Mouse (Mus musculus): ENCODE results near the gene Ptprz1. TPM values are rescaled to one million over a fixed set of nuclear protein-coding genes. Genes with fewer than 3 reads are reported as not detected.
"Not testable (repeated sequence)": the region's sequence is repeated elsewhere in the genome, so short reads cannot be mapped to it uniquely, and the experiment has no call there.

Gene Ptprz1
- total RNA-seq, 2 experiments from 2014 or later = not detected

DNA sequence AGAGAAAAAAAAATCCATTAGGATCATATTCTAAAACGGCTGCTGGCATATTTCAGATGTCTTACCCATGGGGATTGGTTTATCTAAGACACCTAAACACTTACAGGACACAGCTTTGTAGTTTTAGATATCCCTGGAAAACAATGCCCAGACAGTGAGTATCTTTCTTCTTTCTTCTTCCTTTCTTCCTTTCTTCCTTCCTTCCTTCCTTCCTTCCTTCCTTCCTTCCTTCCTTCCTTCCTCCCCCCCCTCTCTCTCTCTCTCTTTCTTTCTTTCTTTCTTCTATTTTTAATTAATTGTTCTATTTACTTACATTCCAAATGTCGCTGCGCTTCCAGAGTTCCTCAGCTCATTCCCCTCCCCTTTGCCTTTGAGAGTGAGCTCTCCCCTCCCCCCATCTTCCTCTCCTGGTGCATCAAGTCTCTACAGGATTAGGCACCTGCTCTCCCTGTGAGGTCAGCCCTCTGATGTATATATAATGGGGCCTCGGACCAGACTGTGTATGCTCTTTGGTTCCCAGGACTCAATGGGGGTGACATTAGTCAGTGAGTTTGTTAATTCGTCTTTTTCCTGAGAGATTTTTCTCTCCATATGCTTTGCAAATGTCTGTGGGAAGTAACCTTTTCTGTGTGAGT lies 109.3 kb downstream of the Ptprz1 start:
- no peak for ATAC-seq (ENCODE audit: poor library complexity, severe bottlenecking)

GRCm38 (mm10) chr6:23003152-23003551 lies 127.8 kb downstream of the Ptprz1 start:
- ATAC-seq (ENCODE audit: poor library complexity, severe bottlenecking) = no peak

DNA sequence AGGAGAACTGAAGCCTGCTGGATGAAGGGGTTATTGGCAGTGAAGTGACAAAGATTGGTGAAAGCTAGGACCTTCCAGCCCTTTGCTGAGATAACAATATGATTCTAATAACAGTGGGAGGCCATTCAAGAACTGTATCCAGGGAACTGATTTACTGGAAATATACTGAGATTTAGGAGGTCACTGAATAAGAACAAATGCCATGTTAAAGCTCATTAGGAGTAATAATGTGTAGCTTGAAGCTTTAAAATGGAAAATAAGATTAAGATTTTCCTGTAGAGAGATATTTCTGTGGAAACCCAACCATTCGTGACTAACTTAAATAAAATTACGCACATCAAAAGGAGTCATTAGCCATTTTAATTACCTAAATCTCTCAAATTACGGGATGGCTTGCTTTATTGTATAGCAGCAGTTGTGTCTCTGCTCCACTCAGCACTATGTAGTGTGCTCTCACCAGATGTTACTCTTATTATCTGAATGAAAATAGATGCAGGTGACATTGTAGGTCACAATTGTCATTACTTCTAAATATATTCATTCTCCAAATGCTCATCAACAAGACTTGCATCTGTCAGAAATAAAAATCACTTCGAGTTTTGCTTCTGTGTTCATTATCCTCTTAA lies 139.8 kb downstream of the Ptprz1 start:
- ATAC-seq (ENCODE audit: poor library complexity, severe bottlenecking) = no peak

DNA sequence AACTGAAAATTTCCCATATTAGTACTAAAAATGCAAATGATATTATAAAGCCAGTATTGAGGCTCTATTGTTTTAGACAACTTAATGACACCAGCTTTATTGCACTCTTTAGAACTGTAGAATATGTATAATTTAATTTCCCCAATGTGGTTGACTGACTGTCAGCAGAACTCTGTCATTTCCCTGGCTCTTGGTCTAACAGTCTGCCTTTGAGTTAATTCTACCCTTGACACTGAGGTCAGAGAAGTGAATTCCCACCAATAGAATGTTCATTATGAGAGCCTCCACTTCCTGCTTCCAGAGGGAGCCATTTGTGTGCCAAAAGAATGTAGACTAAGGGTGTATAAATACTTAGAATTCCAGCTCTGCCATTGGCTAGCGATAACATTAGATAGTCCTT lies 152.9 kb downstream of the Ptprz1 start:
- ATAC-seq (ENCODE audit: poor library complexity, severe bottlenecking) = no peak

- no peak for ATAC-seq (ENCODE audit: poor library complexity, severe bottlenecking)
Observed at GRCm38 (mm10) chr6:23048836-23049235, 173.5 kb downstream of the Ptprz1 start.

DNA sequence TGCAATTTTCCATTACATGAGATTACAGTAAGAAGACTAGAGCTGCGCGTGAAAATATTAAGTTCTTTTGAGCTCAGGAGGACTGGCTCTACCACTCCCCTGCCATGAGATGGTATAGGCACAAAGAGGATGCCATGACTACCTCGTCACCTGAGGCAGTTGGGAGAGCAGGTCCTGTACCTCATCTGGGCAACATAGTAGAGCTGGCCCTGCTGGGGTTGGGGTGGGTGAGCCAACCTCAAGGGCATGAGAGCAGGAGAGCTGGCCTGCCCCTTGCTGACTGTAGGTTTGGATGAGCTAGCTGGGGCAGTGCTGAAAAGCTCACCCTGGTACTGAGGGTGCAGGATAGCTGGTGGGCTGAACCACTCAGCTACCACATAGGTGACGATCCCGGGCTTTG lies 180.4 kb downstream of the Ptprz1 start:
- ATAC-seq (ENCODE audit: poor library complexity, severe bottlenecking) = no peak

DNA sequence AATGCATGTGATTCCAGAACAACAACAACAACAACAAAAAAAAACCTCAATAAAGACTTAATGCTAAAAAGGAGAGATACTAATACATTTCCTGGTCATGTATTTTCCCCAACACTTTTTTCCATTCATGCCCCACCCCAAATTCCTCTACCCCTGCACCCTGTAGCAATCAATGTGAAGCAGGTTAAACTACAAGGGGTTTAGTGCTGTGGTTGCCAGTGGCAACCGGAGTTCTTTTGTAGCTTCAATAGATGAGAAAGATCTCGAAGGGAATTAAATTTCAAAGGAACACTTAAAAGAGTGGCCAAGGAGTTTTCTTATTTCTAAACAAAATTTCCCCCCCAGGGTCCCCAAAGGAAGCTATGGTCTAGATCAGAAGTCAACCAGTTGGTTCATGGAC lies 200.8 kb downstream of the Ptprz1 start:
- no peak for ATAC-seq (ENCODE audit: poor library complexity, severe bottlenecking)

DNA sequence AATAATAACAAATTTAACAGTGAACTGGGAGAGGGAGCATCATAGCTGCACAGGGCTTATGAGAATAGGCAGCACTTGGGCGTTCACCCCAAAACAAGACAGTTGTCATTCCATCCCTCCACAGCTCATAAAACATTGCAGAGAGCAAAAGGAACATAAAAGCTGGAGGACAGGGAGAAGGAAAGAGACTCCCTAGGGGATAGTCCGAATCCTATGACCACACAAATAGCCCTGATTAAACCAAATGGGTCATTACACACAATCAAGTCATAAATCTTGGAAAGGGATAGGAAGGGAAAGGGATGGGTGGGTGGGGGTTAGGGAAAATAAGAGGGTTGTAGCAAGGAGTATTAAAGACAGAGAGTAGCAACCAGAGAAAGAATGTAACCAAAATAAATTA lies 203.0 kb downstream of the Ptprz1 start:
- ATAC-seq (ENCODE audit: poor library complexity, severe bottlenecking) = no peak

DNA sequence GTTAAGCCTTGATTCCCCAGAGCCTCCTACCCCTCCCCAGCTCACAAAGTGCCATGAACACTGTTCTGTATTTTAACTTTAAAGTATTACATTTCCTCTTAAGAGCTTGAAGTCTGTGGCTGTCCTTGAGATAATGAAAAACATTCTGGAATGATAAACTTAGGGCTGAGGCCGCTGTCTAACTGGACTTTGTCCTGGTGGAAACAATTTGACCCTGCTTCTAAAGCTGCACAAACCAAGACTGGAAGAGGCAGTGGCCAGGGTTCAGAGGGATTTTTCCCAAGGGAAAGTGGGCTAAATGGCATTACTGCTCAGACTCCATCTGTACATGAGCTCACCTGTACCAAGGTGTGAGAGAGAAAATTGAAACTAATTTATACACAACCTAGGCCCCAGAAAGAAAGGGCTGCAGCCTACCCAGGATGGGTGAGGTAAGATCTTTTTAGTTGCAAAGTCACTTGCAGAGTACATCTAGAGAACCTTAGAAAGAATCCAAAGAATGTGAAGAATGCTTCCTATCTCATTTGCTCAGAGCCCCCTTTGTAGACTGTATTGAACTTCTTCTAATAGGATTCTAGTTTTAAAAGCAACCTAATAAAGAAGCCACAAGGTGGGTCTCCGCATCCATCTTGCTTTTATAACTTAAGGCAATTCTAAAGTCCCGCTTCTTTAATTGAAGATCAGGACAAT lies 204.8 kb downstream of the Ptprz1 start:
- ATAC-seq (ENCODE audit: poor library complexity, severe bottlenecking) = no peak

- ATAC-seq (ENCODE audit: poor library complexity, severe bottlenecking) = no peak
Observed at GRCm38 (mm10) chr6:23084587-23085421, 209.5 kb downstream of the Ptprz1 start.

DNA sequence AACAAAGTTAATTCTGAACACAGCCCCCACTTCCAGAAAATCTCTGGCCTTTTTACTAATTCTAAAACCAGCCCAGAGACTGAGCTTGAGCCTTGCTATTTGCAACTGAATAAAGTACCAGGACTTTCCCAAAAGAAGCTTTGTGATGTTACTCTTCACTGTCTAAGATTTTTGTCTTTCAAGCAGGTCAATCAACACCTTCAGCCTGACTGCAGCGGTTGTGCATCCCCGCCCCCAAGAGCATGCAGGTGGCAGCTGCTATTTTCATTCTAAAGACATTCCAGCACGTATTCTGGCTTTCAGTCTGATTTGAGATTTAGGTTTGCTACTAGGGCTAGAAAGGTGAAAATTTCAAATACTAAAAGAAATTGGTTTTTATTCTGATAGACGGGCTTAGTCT lies 214.0 kb downstream of the Ptprz1 start:
- ATAC-seq (ENCODE audit: poor library complexity, severe bottlenecking) = not testable (repeated sequence)

DNA sequence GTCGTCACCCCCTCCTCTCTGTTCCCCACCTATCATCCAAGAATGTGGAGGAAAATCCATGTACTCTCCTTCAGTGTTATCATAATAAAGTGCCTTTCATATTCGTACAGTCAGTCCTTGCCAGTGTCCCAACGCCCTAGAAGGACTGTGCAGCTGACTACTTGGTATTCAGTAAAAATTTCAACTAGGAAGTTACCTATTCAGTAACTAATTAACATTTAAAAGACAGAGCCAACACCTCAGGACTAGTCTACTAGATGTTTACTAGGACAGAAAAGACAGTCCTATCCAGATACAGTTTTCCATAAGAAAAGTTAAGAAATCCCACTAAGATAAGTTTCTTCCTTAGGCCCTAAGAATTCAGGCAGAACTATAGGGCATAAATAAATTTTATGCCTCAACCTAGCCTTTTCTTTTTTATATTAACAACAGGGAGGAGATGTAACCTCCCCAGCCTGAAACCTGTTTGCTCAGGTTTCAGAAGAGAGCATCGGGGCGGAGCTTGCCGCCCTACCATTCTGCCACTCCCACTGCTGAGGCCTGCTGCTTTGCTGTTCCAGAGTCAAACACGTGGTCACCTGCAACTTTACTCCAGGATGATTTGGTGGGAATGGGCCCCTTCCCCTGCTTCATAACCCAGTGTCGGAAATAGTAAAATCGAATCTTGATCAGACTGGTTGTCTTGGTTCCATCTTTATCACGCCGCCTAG lies 215.2 kb downstream of the Ptprz1 start:
- not testable (repeated sequence) for ATAC-seq (ENCODE audit: poor library complexity, severe bottlenecking)

Measured in megakaryocyte, adult 5-6 weeks (primary cell).